Mouse (Mus musculus) embryonic facial prominence, embryonic 15.5 days (tissue): Measurements from ENCODE around the gene Erich3. TPM values are rescaled to one million over a fixed set of nuclear protein-coding genes. Genes with fewer than 3 reads are reported as not detected.
A peak's percentile ranks its signal among the peaks of the same experiment; 100 is the strongest.

Experiments used
- ATAC-seq: fragments of 200-750 bp; cut with Nextera tagmentation; 2 replicates; pipeline ENCODE4 v1.8.0; 2017; ENCODE audit warnings: low read depth, moderate TSS enrichment; ENCODE audit not compliant: insufficient number of reproducible peaks, low FRiP score, low TSS enrichment
- H3K27ac ChIP-seq: fragments of 300-500 bp; sonication (generic); replicated peaks from 2 replicates; pipeline ENCODE4 v1.5.1; 2015; ENCODE audit warnings: mild to moderate bottlenecking, inconsistent platforms
- H3K27me3 ChIP-seq: fragments of 300-500 bp; sonication (generic); 2 replicates; pipeline ENCODE4 v1.6.1; 2015; ENCODE audit warnings: inconsistent platforms
- H3K36me3 ChIP-seq: fragments of 300-500 bp; sonication (generic); 2 replicates; pipeline ENCODE4 v1.6.1; 2015; ENCODE audit warnings: mild to moderate bottlenecking, inconsistent platforms
- H3K4me1 ChIP-seq: fragments of 300-500 bp; sonication (generic); 2 replicates; pipeline ENCODE4 v1.6.1; 2015; ENCODE audit warnings: inconsistent platforms
- H3K4me2 ChIP-seq: fragments of 300-500 bp; sonication (generic); replicated peaks from 2 replicates; pipeline ENCODE4 v1.6.1; 2015; ENCODE audit warnings: mild to moderate bottlenecking, inconsistent platforms
- H3K4me3 ChIP-seq: fragments of 300-500 bp; sonication (generic); replicated peaks from 2 replicates; pipeline ENCODE4 v1.5.1; 2015; ENCODE audit warnings: mild to moderate bottlenecking, inconsistent platforms
- H3K9ac ChIP-seq: fragments of 300-500 bp; sonication (generic); 2 replicates; pipeline ENCODE4 v1.6.1; 2015; ENCODE audit warnings: inconsistent platforms
- H3K9me3 ChIP-seq: fragments of 300-500 bp; sonication (generic); replicated peaks from 2 replicates; pipeline ENCODE4 v1.6.1; 2016; ENCODE audit warnings: inconsistent platforms
- WGBS: fragments of 180-500 bp; shearing (Covaris S2); methylation state at CpG from one replicate; pipeline ENCODE4 v1.1.7; 2015; 5-methylcytosine and 5-hydroxymethylcytosine counted together
- polyA plus RNA-seq: library from polyadenylated mRNA; unstranded; fragments of >200 nt; fragmentation: Nextera tagmentation; extraction: Ambion mirVana; gene quantifications from 2 replicates; pipeline ENCODE4 v1.2.1, GENCODE M21; 2015

Erich3 gene
- polyA plus RNA-seq, 1 experiment from 2014 or later: 0.81 TPM

DNA sequence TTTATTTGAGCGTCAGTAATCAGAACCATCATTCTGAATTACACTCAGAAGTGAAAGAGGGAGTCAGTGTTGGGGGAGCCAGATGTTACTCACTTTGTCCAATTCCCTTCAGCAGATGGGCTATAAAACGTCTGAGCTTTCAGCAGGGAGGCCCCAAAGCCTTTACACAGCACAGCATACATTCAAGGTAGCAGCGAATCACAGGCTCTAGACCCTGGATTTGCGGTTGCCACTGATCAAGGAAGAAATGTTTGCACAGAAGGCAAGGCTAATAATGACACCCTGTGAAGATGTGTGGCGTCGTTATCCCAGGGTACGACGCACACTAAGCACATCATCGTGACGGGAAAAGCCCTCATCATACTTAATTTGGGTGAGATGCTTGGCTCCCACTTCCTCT lies 67.8 kb downstream of the Erich3 start:
- Histone ChIP-seq H3K36me3 (no peaks in the 10 kb centered on the region), H3K27ac (no peak overlapping the region), H3K4me1 (no peaks in the 10 kb centered on the region), H3K4me2 (no peak overlapping the region), H3K27me3 (no peaks in the 10 kb centered on the region), H3K4me3 (no peak overlapping the region), H3K9ac (no peak overlapping the region), H3K9me3 (no peaks in the 10 kb centered on the region)
- no peak for ATAC-seq
- 69% methylated on average over 10 of the region's 10 CpGs for WGBS

DNA sequence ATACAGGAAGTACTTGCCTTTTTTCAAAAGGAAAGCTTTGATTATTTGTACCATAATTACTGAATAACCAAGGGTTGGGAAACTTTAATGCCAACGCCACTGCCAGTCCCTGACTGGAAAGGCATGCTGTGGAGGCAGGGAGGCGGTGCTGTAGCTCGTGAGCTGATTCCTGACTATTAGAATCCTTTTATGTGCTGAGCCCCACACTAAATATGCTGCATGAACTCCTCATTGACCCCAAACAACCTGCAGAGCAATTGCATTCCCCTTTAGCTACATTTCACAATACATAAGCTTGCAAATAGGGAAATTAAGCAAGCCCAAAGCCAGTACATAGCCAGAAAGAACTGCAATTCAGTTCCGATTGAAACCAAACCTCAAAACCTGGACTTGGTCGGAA lies 77.8 kb downstream of the Erich3 start:
- H3K36me3 ChIP-seq: no peaks in the 10 kb centered on the region
- 61% methylated on average over 5 of the region's 5 CpGs for WGBS
- H3K27me3 ChIP-seq: no peaks in the 10 kb centered on the region
- H3K4me2 ChIP-seq: no peak overlapping the region
- no peak for ATAC-seq
- no peak overlapping the region for H3K9ac ChIP-seq
- no peak overlapping the region for H3K4me3 ChIP-seq
- H3K9me3 ChIP-seq: no peaks in the 10 kb centered on the region
- no peak overlapping the region for H3K27ac ChIP-seq
- no peaks in the 10 kb centered on the region for H3K4me1 ChIP-seq

DNA sequence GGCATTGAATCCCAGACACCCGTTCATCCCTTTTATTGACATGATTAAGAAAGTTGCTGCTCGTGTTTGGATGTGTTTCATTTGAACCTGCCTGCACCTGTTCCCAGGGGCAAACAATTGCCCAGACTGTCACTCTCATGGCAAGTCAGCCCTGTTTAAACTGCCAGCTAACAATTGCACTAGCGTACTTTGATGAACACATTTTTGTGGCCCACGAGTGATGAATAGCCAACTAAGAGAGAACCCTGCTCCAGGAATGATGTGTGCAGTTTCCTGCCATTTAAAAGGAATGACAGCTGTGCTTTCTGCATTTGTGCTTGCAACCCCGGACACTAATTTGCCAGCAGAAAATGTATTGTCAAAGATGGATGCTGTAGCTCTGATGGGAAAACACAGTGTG lies 79.3 kb downstream of the Erich3 start:
- no peaks in the 10 kb centered on the region for H3K4me1 ChIP-seq
- H3K4me3 ChIP-seq: no peak overlapping the region
- H3K9me3 ChIP-seq: no peaks in the 10 kb centered on the region
- no peak overlapping the region for H3K9ac ChIP-seq
- ATAC-seq: no peak
- no peak overlapping the region for H3K4me2 ChIP-seq
- 50% methylated on average over 5 of the region's 5 CpGs for WGBS
- H3K27me3 ChIP-seq: no peaks in the 10 kb centered on the region
- H3K36me3 ChIP-seq: no peaks in the 10 kb centered on the region
- no peak overlapping the region for H3K27ac ChIP-seq

DNA sequence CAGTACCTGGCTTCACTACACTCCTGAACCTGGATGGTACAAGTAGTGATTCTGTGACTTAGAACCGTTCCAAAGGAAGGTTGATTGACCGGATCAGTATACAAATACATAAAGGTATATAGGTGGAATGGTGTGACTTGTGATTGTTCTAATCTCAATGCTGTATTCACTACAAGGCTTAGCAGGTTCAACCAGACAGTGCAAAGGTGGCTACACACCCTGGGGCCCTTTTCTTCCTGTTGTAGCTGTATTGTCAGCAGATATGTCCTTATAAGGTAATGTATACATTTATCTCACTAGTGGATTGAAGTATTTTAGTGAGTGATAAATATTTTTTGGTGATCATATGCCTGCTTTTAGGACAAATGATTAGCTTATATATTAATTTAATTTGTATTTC lies 80.7 kb downstream of the Erich3 start:
- ATAC-seq: no peak
- Histone ChIP-seq H3K27me3 (no peaks in the 10 kb centered on the region), H3K27ac (no peak overlapping the region), H3K36me3 (no peaks in the 10 kb centered on the region), H3K9me3 (no peaks in the 10 kb centered on the region), H3K4me2 (no peak overlapping the region), H3K4me1 (no peaks in the 10 kb centered on the region), H3K9ac (no peak overlapping the region), H3K4me3 (no peak overlapping the region)
- 89% methylated on average over 2 of the region's 2 CpGs for WGBS

DNA sequence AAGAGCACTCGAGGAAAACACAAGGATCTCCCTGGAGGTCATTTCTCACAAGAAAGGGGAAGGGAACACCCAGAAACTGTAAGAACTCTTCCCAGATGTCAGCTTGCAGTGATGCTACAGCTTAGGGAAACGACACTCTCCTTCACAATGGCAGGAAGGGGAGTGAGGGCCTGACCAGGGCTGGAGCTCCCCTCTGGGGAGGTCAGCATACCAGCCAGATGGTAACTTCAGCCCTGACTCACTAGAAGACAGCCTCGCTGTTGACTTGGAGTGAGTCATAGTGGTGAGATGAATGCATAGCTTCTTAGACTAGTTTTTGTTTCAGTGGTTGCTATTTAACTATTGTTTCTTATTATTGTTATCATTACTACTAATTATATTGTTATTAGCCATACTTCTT lies 90.8 kb downstream of the Erich3 start:
- ATAC-seq: no peak
- H3K9ac ChIP-seq: no peak overlapping the region
- H3K27ac ChIP-seq: no peak overlapping the region
- no peaks in the 10 kb centered on the region for H3K36me3 ChIP-seq
- WGBS: 25% methylated on average over 3 of the region's 3 CpGs
- no peak overlapping the region for H3K4me3 ChIP-seq
- no peak overlapping the region for H3K4me2 ChIP-seq
- no peaks in the 10 kb centered on the region for H3K27me3 ChIP-seq
- no peaks in the 10 kb centered on the region for H3K4me1 ChIP-seq
- H3K9me3 ChIP-seq: no peaks in the 10 kb centered on the region

DNA sequence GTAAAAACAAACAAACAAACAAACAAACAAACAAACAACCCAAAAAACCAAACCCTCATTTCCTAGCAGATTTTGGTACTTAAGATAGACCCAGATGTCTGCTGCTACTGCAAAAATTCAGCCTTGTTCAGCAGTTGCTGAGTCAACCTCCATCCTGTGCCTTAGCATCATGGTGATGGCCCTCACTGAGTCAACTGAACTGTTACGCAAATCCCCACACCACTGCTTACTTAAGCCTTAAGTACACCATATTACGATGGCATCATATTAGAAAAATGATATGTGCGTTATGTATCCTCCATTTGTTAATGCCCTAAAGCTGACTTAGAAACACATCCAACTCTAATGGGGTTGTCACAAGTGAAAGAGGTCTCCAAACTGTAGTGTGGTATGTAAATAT lies 91.6 kb downstream of the Erich3 start:
- WGBS: 85% methylated on average over 3 of the region's 3 CpGs
- Histone ChIP-seq H3K4me1 (no peaks in the 10 kb centered on the region), H3K36me3 (no peaks in the 10 kb centered on the region), H3K27me3 (no peaks in the 10 kb centered on the region), H3K4me2 (no peak overlapping the region), H3K9me3 (no peaks in the 10 kb centered on the region), H3K27ac (no peak overlapping the region), H3K4me3 (no peak overlapping the region), H3K9ac (no peak overlapping the region)
- ATAC-seq: no peak

DNA sequence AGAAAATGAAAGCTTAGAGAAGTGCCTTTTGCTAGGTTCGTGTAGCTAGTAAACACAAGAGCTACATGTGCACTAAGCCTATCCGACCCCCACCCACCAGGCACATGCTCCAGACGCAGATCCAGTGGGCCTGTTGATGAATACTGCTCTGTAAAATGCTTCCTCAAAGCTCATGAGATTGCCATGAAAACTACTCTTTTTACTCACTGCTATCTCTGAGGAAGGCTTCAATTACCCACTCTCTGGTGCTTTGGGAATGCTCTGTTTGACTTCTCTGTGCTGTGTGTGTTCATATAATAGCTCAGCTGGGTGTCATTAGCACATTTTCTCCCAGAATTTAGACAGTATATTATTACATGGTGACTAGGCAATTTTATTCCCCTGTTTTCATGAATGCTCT lies 94.4 kb downstream of the Erich3 start:
- Histone ChIP-seq H3K4me1 (no peaks in the 10 kb centered on the region), H3K27ac (no peak overlapping the region), H3K4me2 (no peak overlapping the region), H3K4me3 (no peak overlapping the region), H3K36me3 (no peaks in the 10 kb centered on the region), H3K9ac (no peak overlapping the region), H3K27me3 (no peaks in the 10 kb centered on the region), H3K9me3 (no peaks in the 10 kb centered on the region)
- WGBS: 57% methylated on average over 3 of the region's 3 CpGs
- ATAC-seq: no peak

DNA sequence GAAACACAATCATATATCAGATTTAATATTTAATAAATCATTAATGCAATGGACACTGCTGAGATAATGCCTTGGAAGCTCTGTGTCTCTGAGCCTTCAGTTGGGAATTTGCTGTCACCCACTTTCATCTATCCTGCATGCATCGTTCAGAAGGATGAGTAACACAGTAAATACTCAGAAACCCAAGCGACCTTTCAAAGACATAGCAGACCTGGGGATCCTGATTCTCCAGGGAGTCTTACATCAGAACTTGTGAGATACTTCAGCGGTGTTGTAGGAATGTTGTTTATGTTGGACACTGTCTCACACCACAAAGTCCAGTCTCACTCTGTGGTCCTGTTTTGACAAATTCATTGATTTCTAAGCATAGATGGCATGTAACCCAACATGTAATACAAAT lies 97.4 kb downstream of the Erich3 start:
- Histone ChIP-seq H3K4me1 (no peaks in the 10 kb centered on the region), H3K4me3 (no peak overlapping the region), H3K27ac (no peak overlapping the region), H3K36me3 (no peaks in the 10 kb centered on the region), H3K27me3 (no peaks in the 10 kb centered on the region), H3K9me3 (no peaks in the 10 kb centered on the region), H3K9ac (no peak overlapping the region), H3K4me2 (no peak overlapping the region)
- no peak for ATAC-seq
- 84% methylated on average over 3 of the region's 3 CpGs for WGBS

DNA sequence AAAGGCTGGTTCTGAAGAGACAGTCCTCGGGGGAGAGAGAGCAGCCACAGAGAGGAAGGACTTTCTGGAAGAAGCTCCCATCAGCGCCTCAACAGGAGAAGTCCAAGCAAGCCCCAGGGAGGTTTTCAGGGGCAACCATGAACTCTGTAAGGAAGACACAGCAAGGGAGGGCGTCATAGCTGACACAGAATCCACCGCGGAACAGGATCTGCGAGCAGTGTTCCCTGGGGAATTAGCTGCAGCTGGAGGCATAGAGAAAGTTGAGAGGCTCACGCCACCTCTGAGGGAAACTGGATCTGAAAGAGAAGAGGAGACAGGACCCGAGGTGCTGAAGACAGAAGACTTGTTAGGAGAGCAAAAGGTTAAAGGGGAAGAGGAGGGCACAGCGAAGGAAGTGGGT lies 99.7 kb downstream of the Erich3 start:
- no peak overlapping the region for H3K9ac ChIP-seq
- H3K27me3 ChIP-seq: no peaks in the 10 kb centered on the region
- no peaks in the 10 kb centered on the region for H3K36me3 ChIP-seq
- H3K4me1 ChIP-seq: no peaks in the 10 kb centered on the region
- no peak overlapping the region for H3K27ac ChIP-seq
- H3K4me3 ChIP-seq: no peak overlapping the region
- WGBS: 36% methylated on average over 9 of the region's 9 CpGs
- ATAC-seq: no peak
- H3K9me3 ChIP-seq: no peaks in the 10 kb centered on the region
- H3K4me2 ChIP-seq: no peak overlapping the region

DNA sequence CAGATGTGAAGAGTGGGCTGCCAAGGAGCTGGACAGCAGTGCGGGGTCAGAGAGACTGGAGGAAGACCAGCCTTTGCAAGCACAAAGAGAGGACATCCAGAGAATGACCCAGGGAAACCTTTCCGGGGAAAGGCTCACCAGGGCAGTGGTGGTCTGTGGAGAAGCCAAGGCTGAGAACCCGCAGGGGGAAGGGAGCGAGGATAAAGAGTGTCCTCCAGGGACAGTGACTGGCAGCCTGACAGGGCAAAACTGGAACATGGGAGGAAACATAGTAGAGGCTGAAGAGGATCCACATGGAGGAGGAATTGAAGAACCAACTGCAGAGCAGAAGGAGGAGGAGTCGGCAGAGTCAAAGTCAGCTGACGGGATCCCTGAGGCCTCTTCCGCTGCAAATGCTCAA lies 100.5 kb downstream of the Erich3 start:
- ATAC-seq: no peak
- no peak overlapping the region for H3K4me3 ChIP-seq
- no peaks in the 10 kb centered on the region for H3K36me3 ChIP-seq
- no peak overlapping the region for H3K9ac ChIP-seq
- H3K27me3 ChIP-seq: no peaks in the 10 kb centered on the region
- 82% methylated on average over 7 of the region's 7 CpGs for whole genome bisulfite sequencing
- H3K9me3 ChIP-seq: no peaks in the 10 kb centered on the region
- H3K4me2 ChIP-seq: no peak overlapping the region
- no peak overlapping the region for H3K27ac ChIP-seq
- no peaks in the 10 kb centered on the region for H3K4me1 ChIP-seq

DNA sequence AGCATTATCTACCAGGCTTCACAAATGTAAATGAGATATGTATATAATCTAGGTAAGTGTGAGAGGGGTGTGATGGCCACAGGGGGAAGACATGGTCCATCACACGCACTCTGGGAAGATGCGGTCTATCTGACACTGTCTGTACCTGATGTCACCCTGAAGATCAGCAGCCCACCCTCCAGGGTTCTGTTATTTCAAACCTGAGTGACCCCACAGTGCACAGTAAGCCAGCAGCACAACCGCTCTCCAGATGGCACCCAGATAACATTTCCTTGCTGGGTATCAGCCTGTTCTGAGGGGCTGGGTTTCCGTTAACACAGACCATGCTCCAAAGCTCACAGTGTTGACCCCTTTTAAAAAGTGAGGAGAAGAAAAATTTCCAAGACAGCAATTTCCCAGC lies 102.7 kb downstream of the Erich3 start:
- Histone ChIP-seq H3K9ac (no peak overlapping the region), H3K9me3 (no peaks in the 10 kb centered on the region), H3K36me3 (no peaks in the 10 kb centered on the region), H3K27ac (no peak overlapping the region), H3K27me3 (no peaks in the 10 kb centered on the region), H3K4me1 (no peaks in the 10 kb centered on the region), H3K4me2 (no peak overlapping the region), H3K4me3 (no peak overlapping the region)
- ATAC-seq: 0 out of 2 replicates have a peak, but pooled peaks have one; percentile 34
- WGBS: 53% methylated on average over 4 of the region's 4 CpGs

DNA sequence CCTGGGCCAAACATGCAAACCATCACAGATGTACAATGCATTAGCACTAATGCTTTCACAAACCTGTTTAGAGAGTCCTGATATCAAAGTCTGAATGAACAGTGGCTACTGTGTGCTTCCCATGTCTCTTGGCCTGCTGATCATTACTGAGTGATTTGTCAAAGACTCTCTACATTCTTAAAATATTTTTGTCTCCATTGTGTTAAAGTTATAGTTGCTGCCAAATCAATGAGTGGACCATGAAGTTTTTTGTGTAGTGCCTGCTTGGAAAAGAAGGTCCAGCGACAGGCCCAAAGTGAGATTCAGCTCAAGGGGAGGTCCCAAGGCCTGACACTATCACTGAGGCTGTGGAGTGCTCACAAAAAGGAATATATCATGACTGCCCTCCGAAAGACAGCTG lies 108.0 kb downstream of the Erich3 start:
- H3K27me3 ChIP-seq: no peaks in the 10 kb centered on the region
- H3K36me3 ChIP-seq: no peaks in the 10 kb centered on the region
- no peak overlapping the region for H3K4me2 ChIP-seq
- no peak for ATAC-seq
- WGBS: 90% methylated on average over 2 of the region's 2 CpGs
- no peak overlapping the region for H3K27ac ChIP-seq
- no peak overlapping the region for H3K9ac ChIP-seq
- H3K9me3 ChIP-seq: no peaks in the 10 kb centered on the region
- H3K4me1 ChIP-seq: no peaks in the 10 kb centered on the region
- H3K4me3 ChIP-seq: no peak overlapping the region
